Mouse (Mus musculus) midbrain, embryonic 11.5 days (tissue): ENCODE data around the gene Spin2f. TPM values are rescaled to one million over a fixed set of nuclear protein-coding genes. Genes with fewer than 3 reads are reported as not detected.
"Not testable (repeated sequence)": the region's sequence is repeated elsewhere in the genome, so short reads cannot be mapped to it uniquely, and the experiment has no call there.

Source experiments
- ATAC-seq: fragments of 200-750 bp; cut with Nextera tagmentation; 2 replicates; pipeline ENCODE4 v1.8.0; 2017; ENCODE audit warnings: moderate TSS enrichment, moderate library complexity; ENCODE audit not compliant: low FRiP score
- DNase-seq: peaks from one replicate; pipeline ENCODE4 v3.0.0; 2015; ENCODE audit warnings: low spot score; ENCODE audit errors: missing footprints
- H3K27ac ChIP-seq: fragments of 300-500 bp; sonication (generic); 2 replicates; pipeline ENCODE4 v1.5.1; 2014; ENCODE audit warnings: low read depth, low read length
- H3K27me3 ChIP-seq: fragments of 300-500 bp; sonication (generic); 2 replicates; pipeline ENCODE4 v1.6.1; 2014; ENCODE audit warnings: mild to moderate bottlenecking, low read length, moderate library complexity, mixed read lengths; ENCODE audit not compliant: control insufficient read depth, insufficient read depth
- H3K36me3 ChIP-seq: fragments of 300-500 bp; sonication (generic); 2 replicates; pipeline ENCODE4 v1.6.1; 2014; ENCODE audit warnings: mild to moderate bottlenecking, low read length, moderate library complexity, mixed read lengths; ENCODE audit not compliant: control insufficient read depth, insufficient read depth
- H3K4me1 ChIP-seq: fragments of 300-500 bp; sonication (generic); 2 replicates; pipeline ENCODE4 v1.6.1; 2014; ENCODE audit warnings: low read length; ENCODE audit not compliant: control insufficient read depth, insufficient read depth
- H3K4me2 ChIP-seq: fragments of 300-500 bp; sonication (generic); 2 replicates; pipeline ENCODE4 v1.6.1; 2014; ENCODE audit warnings: mild to moderate bottlenecking, moderate library complexity
- H3K4me3 ChIP-seq: fragments of 300-500 bp; sonication (generic); 2 replicates; pipeline ENCODE4 v1.5.1; 2014; ENCODE audit warnings: low read depth, low read length
- H3K9ac ChIP-seq: fragments of 300-500 bp; sonication (generic); 2 replicates; pipeline ENCODE4 v1.6.1; 2014; ENCODE audit warnings: low read length
- H3K9me3 ChIP-seq: fragments of 300-500 bp; sonication (generic); 2 replicates; pipeline ENCODE4 v1.6.1; 2016; ENCODE audit warnings: low read length; ENCODE audit not compliant: control insufficient read depth
- WGBS: fragments of 180-500 bp; shearing (Covaris S2); extraction: QIAGEN DNeasy Blood & Tissue Kit; methylation state at CpG from one replicate; pipeline ENCODE4 v1.1.7; 2014; 5-methylcytosine and 5-hydroxymethylcytosine counted together
- polyA plus RNA-seq: library from polyadenylated mRNA; unstranded; fragments of >200 nt; fragmentation: Nextera tagmentation; extraction: Ambion mirVana; gene quantifications from 2 replicates; pipeline ENCODE4 v1.2.1, GENCODE M21; 2014

Spin2f gene
- not detected in 2 replicates for polyA plus RNA-seq

DNA sequence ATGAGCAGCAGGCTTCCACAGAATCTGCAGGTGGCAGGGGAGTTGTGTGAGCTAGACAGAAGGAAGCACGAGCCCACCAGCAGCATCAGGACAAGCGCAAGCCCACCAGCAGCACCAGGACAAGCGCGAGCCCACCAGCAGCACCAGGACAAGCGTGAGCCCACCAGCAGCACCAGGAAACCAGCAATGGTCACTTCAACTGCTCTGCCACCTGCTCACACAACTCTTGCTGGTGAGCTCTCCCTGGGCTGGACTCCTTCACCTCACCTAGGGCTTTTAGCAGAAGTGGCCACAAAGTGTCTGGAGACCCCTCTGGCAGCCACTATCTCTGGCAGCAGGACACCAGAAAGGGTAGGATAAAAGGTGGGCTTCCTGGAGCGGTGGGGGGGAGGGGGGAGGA, at the start of gene Spin2f:
TSS of gene Spin2f (plus strand) at position 301 of the 400 bp plus-strand sequence.
- H3K27me3 ChIP-seq, H3K36me3 ChIP-seq, H3K9me3 ChIP-seq, H3K4me2 ChIP-seq, H3K4me1 ChIP-seq, ATAC-seq, H3K9ac ChIP-seq, H3K27ac ChIP-seq, DNase-seq, H3K4me3 ChIP-seq: not testable (repeated sequence)
- 67% methylated on average over 1 of the region's 6 CpGs for WGBS

DNA sequence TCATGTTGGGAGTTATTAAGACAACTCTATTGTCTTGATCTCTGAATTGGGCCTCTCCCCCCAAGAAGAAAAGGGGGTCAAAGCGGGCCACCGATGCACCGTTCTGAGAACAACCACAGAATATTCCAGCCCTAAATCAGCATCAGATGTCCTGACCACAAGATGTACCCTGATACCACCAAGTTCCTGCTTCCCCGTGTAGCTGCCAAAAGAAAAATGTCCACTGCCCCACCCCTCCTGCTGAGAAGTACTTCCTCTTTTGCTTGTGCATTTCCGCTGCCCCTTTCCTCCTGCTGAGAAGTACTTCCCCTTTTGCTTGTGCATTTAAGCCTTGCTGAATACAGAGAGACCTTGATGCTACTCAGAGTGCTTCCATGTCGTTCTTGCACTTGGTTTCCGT, 41.6 kb upstream of the Spin2f start:
- not testable (repeated sequence) for DNase-seq, H3K27ac ChIP-seq, H3K27me3 ChIP-seq, H3K4me3 ChIP-seq, H3K36me3 ChIP-seq, H3K9ac ChIP-seq, H3K4me2 ChIP-seq, H3K9me3 ChIP-seq, ATAC-seq, H3K4me1 ChIP-seq
- 89% methylated on average over 7 of the region's 7 CpGs for WGBS

DNA sequence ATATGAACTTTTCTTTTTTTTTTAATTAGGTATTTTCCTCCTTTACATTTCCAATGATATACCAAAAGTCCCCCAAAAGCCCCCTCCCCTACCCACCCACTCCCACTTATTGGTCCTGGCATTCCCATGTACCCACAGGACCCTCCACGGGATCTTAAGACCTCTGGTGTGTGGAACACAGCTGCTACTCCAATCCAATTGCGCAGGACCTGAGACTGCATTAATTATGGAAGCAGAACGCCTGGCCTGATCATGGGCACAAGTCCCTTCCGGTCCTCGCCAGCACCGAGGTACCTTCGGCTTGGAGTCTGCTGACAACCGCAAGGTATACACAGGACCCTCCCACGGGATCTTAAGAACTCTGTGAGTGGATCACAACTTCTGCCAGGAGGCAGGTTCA, 30.2 kb upstream of the Spin2f start:
- H3K36me3 ChIP-seq, H3K27me3 ChIP-seq, H3K4me1 ChIP-seq, H3K4me2 ChIP-seq, H3K4me3 ChIP-seq, ATAC-seq, H3K27ac ChIP-seq, H3K9ac ChIP-seq: not testable (repeated sequence)
- peaks cover 11% of the 10 kb centered on the region for H3K9me3 ChIP-seq
- 86% methylated on average over 9 of the region's 9 CpGs for WGBS
- peak; percentile 79 for DNase-seq

DNA sequence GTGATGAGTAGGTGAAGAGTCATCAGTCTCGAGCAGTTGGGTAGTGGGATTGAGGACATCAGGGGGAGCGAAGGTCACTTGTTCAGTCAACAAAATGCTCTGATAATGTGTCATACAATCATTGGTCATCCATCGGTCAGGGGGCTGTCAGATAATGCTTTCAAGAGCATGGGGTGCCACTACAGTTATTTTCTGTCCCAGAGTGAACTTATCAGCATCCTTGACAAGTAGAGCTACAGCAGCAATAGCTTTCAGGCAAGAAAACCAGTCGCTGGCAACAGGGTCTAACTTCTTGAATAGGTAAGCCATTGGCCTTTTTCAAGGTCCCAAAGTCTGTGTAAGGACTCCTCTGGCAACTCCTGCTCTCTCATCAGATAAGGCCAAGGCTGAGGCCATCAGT, 18.6 kb upstream of the Spin2f start:
- H3K4me3 ChIP-seq, DNase-seq, H3K36me3 ChIP-seq, H3K27me3 ChIP-seq, H3K27ac ChIP-seq, ATAC-seq, H3K9ac ChIP-seq, H3K4me1 ChIP-seq, H3K4me2 ChIP-seq: not testable (repeated sequence)
- 63% methylated on average over 4 of the region's 4 CpGs for WGBS
- H3K9me3 ChIP-seq, result peaks cover 20% of the 10 kb centered on the region

DNA sequence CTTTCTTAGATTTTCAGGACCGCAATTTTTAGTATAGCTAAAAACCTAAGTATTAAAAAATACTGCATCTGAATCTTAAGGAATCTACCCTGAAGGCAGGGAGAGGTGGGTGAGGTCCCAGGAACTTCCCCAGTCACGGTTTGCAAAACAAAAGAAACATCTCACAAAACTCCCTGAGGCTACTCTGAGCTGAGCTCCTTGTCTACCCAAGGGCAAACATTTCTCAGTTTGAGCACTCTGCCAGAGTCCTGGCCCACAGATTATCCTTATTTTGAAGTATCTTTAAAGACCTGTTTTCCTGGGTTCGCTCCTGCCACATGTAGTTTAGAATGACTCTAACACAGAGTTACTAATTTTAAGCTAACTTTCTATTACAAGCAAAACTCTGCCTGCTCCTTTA, 11.9 kb upstream of the Spin2f start:
- not testable (repeated sequence) for H3K9ac ChIP-seq, H3K4me3 ChIP-seq, ATAC-seq, H3K27me3 ChIP-seq, DNase-seq, H3K36me3 ChIP-seq, H3K9me3 ChIP-seq, H3K27ac ChIP-seq, H3K4me1 ChIP-seq, H3K4me2 ChIP-seq
- 68% methylated on average over 3 of the region's 3 CpGs for WGBS

Other genes starting within 250 kb of the Spin2f start
- not detected in 2 replicates for gene Btbd35f29, start 136.2 kb upstream of the Spin2f start, polyA plus RNA-seq
- gene Btbd35f26, start 82.6 kb downstream of the Spin2f start, polyA plus RNA-seq, result not detected in 2 replicates
- gene Btbd35f19, start 130.0 kb downstream of the Spin2f start, polyA plus RNA-seq, result not detected in 2 replicates